Mouse (Mus musculus) midbrain, embryonic 10.5 days (tissue): ENCODE measurements around the gene Lamtor2. TPM values are rescaled to one million over a fixed set of nuclear protein-coding genes. Genes with fewer than 3 reads are reported as not detected.

Experiments used
- DNase-seq: peaks from one replicate; pipeline ENCODE4 v3.0.0-alpha.2; 2017; ENCODE audit warnings: low spot score
- H3K27ac ChIP-seq: fragments of 300-500 bp; sonication (generic); replicated peaks from 2 replicates; pipeline ENCODE4 v1.5.1; 2016; ENCODE audit warnings: mild to moderate bottlenecking
- H3K27me3 ChIP-seq: fragments of 300-500 bp; sonication (generic); 2 replicates; pipeline ENCODE4 v1.6.1; 2016; ENCODE audit warnings: low read depth, mild to moderate bottlenecking; ENCODE audit not compliant: poor library complexity, severe bottlenecking
- H3K36me3 ChIP-seq: fragments of 300-500 bp; sonication (generic); 2 replicates; pipeline ENCODE4 v1.6.1; 2016; ENCODE audit warnings: mild to moderate bottlenecking, moderate library complexity
- H3K4me1 ChIP-seq: fragments of 300-500 bp; sonication (generic); 2 replicates; pipeline ENCODE4 v1.6.1; 2016
- H3K4me3 ChIP-seq: fragments of 300-500 bp; sonication (generic); 2 replicates; pipeline ENCODE4 v1.5.1; 2016; ENCODE audit warnings: mild to moderate bottlenecking, moderate library complexity
- H3K9me3 ChIP-seq: fragments of 300-500 bp; sonication (generic); replicated peaks from 2 replicates; pipeline ENCODE4 v1.6.1; 2016; ENCODE audit warnings: mild to moderate bottlenecking
- WGBS: fragments of 180-500 bp; shearing (Covaris S2); methylation state at CpG from one replicate; pipeline ENCODE4 v1.1.7; 2016; 5-methylcytosine and 5-hydroxymethylcytosine counted together
- polyA plus RNA-seq: library from polyadenylated mRNA; unstranded; fragments of >200 nt; fragmentation: Nextera tagmentation; extraction: Ambion mirVana; gene quantifications from 2 replicates; pipeline ENCODE4 v1.2.1, GENCODE M21; 2016

Gene Lamtor2
- polyA plus RNA-seq, 1 experiment from 2014 or later: 175 TPM

GRCm38 (mm10) chr3:88536103-88536930 lies 16.6 kb downstream of the Lamtor2 start:
- Histone ChIP-seq H3K9me3 (no peaks in the 10 kb centered on the region), H3K27ac (peak overlapping the region; percentile 100), H3K36me3 (peaks cover 64% of the 10 kb centered on the region), H3K27me3 (no peaks in the 10 kb centered on the region), H3K4me1 (peaks cover 75% of the 10 kb centered on the region), H3K4me3 (peak overlapping the region; percentile 87)
- DNase-seq: peak; percentile 79
- 8% methylated on average over 64 of the region's 64 CpGs for WGBS

- Histone ChIP-seq H3K27me3 (no peaks in the 10 kb centered on the region), H3K4me1 (peaks cover 72% of the 10 kb centered on the region), H3K27ac (peak overlapping the region; percentile 100), H3K36me3 (peaks cover 56% of the 10 kb centered on the region), H3K9me3 (no peaks in the 10 kb centered on the region), H3K4me3 (peak overlapping the region; percentile 87)
- DNase-seq: no peak
- 39% methylated on average over 4 of the region's 4 CpGs for WGBS
These were observed 17.3 kb downstream of the Lamtor2 start for GRCm38 (mm10) chr3:88535527-88535926.

GRCm38 (mm10) chr3:88535005-88535404 lies 17.9 kb downstream of the Lamtor2 start:
- Histone ChIP-seq H3K36me3 (peaks cover 51% of the 10 kb centered on the region), H3K4me1 (peaks cover 72% of the 10 kb centered on the region), H3K4me3 (peak overlapping the region; percentile 87), H3K9me3 (no peaks in the 10 kb centered on the region), H3K27ac (peak overlapping the region; percentile 100), H3K27me3 (no peaks in the 10 kb centered on the region)
- 7% methylated on average over 3 of the region's 3 CpGs for WGBS
- no peak for DNase-seq

GRCm38 (mm10) chr3:88533706-88534105 lies 19.2 kb downstream of the Lamtor2 start:
- no peaks in the 10 kb centered on the region for H3K9me3 ChIP-seq
- peak overlapping the region; percentile 87 for H3K4me3 ChIP-seq
- peaks cover 46% of the 10 kb centered on the region for H3K36me3 ChIP-seq
- H3K4me1 ChIP-seq: peaks cover 73% of the 10 kb centered on the region
- DNase-seq: peak; percentile 54
- H3K27ac ChIP-seq: peak overlapping the region; percentile 100
- 2% methylated on average over 4 of the region's 5 CpGs for WGBS
- H3K27me3 ChIP-seq: no peaks in the 10 kb centered on the region

DNA sequence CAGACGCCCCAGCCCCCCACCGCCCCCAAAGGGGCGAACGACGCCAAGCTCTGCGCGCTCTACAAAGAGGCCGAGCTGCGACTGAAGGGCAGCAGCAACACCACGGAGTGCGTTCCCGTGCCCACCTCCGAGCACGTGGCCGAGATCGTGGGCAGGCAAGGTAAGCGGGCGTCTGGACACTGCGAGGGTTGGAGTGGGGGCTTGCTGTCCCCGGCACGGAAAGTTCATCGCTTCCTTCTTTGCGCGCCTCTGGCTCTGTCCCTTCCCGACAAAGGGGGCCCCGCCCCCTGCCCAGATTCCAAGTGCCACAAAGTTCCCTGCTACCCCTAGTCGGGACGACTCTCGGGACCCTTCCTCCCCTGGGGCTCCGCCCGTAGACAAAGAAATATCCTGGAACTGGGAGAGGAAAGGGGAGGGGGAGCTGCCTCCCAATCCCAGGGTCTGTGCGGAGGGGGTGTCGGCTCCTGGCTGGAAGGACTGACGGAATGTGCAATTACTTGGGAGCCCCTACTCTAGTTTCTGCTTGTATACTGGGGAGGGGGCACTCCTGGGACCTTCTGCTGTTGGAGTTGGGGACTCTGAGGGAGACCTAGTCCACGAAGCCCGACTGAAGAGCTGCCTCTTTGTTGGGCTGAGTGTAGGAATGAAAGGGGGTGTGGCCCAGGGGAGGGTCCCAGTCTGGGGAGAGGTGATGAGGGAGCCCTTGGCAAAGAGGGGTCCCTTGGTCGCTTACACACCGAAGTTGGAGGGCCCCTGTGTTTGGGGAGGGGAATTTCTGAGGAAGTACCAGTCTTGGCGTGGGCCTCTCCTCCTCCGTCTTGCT lies 20.0 kb downstream of the Lamtor2 start:
- H3K27me3 ChIP-seq: no peaks in the 10 kb centered on the region
- H3K9me3 ChIP-seq: no peaks in the 10 kb centered on the region
- H3K4me1 ChIP-seq: peaks cover 73% of the 10 kb centered on the region
- peaks cover 38% of the 10 kb centered on the region for H3K36me3 ChIP-seq
- peak; percentile 81 for DNase-seq
- H3K27ac ChIP-seq: peak overlapping the region; percentile 100
- peak overlapping the region; percentile 87 for H3K4me3 ChIP-seq
- under 1% methylated on average over 40 of the region's 40 CpGs for WGBS

GRCm38 (mm10) chr3:88532299-88532674 lies 20.6 kb downstream of the Lamtor2 start, which contains the start of gene Mex3a:
Gene Mex3a (plus strand): TSS chr3:88532395.
- Histone ChIP-seq H3K36me3 (peaks cover 36% of the 10 kb centered on the region), H3K9me3 (no peaks in the 10 kb centered on the region), H3K4me3 (peak within 1 kb of the TSS; percentile 87), H3K27me3 (no peaks in the 10 kb centered on the region), H3K4me1 (peaks cover 73% of the 10 kb centered on the region), H3K27ac (peak within 1 kb of the TSS; percentile 100)
- 1% methylated on average over 29 of the region's 31 CpGs for WGBS
- DNase-seq: no peak

DNA sequence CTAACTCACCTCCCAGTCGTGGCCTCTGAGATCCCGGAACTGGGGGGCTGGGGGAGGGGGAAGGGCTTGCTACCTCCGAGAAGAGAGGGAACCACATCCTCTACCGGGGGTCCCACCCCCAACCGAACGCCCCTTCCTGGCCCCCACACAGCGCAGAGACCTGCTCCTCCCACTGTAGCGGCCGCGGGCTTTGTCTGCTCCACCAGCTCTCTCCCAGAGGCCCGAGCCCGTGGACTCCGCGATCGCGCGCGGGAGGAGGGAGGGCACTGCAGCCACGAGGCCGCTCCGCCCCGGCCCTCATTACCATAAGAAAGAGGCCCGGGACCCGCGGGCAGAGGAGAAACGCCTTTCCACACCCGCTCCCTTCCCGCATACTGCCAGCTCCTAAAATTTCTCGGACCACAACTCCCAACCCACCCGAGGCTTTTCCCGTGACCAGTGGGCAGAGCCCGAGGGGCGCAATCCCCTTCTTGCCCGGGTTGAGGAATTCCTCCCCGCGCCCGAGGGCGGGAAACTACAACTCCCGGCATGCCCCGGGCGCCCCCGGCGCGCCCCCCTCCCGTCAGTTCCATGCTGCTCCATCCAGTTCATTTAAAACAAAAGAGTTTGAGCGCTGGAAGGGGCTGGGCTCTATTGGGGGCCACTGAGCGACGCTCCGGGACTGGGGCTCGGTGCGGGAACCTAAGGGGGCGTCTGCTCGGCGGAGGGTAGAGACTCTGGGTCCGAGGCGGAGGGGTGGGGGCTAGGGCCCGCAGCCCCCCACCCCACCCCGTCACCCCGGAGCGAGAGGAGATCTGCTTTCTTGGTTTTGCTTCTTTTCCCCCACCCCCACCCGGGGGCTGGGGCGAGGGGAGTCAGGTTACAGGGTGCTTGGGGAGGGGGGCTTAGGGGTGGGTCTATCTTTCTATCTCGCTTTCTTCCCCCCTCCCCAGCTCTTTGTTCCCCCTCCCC lies 21.3 kb downstream of the Lamtor2 start:
- WGBS: under 1% methylated on average over 63 of the region's 63 CpGs
- Histone ChIP-seq H3K4me3 (peak overlapping the region; percentile 87), H3K27ac (peak overlapping the region; percentile 100), H3K36me3 (peaks cover 30% of the 10 kb centered on the region), H3K9me3 (no peaks in the 10 kb centered on the region), H3K4me1 (peaks cover 73% of the 10 kb centered on the region), H3K27me3 (no peaks in the 10 kb centered on the region)
- DNase-seq: peak; percentile 94

DNA sequence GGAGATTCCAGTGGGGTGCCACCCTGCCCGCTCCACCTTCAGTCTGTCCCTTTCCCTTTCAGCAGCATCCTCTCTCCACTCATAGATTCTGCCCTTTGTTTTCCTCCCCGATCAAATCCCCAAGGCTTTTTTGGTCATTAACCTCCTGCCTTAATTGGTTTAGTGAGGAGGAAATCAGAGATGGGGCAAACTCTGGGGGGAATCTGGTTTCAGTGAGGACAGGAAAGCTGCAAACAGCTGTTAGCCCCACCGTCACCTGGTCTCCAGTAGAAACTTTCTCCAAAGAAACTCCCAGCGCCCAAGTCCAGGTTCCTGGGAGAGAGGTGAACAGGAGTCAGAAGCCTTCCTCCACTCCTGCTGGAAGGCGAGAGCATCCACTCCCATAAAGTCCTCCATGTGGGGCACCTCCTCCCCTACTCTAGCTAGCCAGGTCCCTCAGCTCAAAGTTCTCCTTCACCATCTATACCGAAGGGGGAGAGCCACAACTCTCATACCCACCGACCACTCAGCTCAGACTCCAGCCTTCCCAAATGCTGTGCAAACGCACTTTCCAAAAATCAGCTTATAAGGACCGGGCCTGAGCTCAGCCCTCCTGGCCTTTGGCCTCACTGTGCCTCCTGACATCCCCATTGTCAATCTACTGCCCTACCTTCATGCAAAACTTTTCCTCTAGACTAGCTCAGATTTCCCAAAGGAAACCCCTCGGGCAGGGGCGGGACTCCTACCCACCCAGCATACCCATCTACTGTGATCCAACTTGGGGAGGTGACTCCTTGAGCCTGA lies 22.6 kb downstream of the Lamtor2 start:
- DNase-seq: peak; percentile 50
- 9% methylated on average over 11 of the region's 11 CpGs for WGBS
- H3K27ac ChIP-seq: peak overlapping the region; percentile 100
- no peaks in the 10 kb centered on the region for H3K9me3 ChIP-seq
- H3K27me3 ChIP-seq: no peaks in the 10 kb centered on the region
- peak overlapping the region; percentile 87 for H3K4me3 ChIP-seq
- H3K36me3 ChIP-seq: peaks cover 18% of the 10 kb centered on the region
- peaks cover 71% of the 10 kb centered on the region for H3K4me1 ChIP-seq

DNA sequence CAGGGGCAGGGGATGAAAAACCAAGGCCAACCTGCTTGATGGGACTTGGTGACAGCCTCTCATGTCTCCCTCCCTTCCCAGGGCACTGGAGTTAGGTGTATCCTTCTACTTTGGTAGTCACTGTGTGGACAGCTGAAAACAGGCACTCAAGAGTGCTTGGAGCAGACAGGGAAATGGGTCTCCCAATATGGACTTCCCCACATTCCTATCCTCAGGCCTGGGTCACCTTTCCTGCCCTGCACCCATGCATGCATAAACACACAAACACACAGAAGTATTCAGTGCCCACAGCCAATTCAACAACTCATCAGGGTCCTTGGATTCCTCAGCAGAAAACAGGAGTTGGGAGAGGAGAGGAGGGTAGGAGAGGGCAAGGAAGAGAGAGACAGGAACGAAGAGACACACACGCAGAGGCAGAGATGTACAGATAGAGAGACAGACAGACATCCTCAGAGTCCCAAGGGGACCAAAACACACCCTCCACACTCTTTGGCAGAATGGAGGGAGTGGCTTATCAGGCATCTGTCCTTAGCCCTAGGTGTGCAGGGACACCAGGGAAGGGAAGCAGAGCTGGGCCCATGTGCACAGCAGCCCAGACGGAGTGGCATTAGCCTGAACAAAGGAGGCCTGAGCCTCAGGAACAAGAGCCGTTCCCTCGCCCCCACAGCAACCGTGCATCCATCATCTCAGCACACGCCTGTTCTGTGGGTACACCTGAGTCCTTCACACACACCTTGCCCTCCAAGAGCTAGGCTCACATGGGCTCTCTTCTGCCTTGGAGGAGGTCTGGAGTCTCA lies 23.5 kb downstream of the Lamtor2 start:
- Histone ChIP-seq H3K36me3 (peaks cover 18% of the 10 kb centered on the region), H3K27me3 (no peaks in the 10 kb centered on the region), H3K4me1 (peaks cover 62% of the 10 kb centered on the region), H3K9me3 (no peaks in the 10 kb centered on the region), H3K27ac (peak overlapping the region; percentile 100), H3K4me3 (peak overlapping the region; percentile 87)
- 36% methylated on average over 7 of the region's 7 CpGs for WGBS
- DNase-seq: no peak

- Histone ChIP-seq H3K9me3 (no peaks in the 10 kb centered on the region), H3K4me1 (peaks cover 54% of the 10 kb centered on the region), H3K27me3 (no peaks in the 10 kb centered on the region), H3K4me3 (no peak overlapping the region), H3K27ac (no peak overlapping the region), H3K36me3 (peaks cover 22% of the 10 kb centered on the region)
- DNase-seq: no peak
- WGBS: 85% methylated on average over 11 of the region's 11 CpGs
These were observed 24.2 kb downstream of the Lamtor2 start for GRCm38 (mm10) chr3:88528646-88529045.

DNA sequence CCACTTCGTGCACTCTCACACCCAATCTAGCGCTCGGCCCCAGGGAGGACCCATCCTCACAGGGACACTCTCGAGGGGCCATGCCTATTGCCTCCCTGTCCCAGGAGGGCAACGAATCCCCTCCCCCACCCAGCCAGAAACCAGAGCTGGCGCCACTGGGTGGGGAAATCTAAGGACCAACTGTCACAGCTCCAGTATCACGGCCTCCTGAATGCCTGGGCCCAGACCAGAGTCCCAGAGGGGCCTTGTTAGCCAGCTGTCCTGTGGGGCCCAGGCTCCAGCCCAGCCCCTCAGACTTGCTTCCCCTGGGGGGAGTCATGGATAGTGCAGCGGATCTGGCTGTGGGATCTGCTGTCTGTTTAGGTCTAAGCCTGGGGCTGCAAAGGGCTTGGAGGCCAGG lies 25.3 kb downstream of the Lamtor2 start:
- DNase-seq: no peak
- peak overlapping the region; percentile 42 for H3K4me3 ChIP-seq
- WGBS: 25% methylated on average over 8 of the region's 8 CpGs

More for the DNA sequence above, 25.3 kb downstream of the Lamtor2 start:
- H3K27me3 ChIP-seq: no peaks in the 10 kb centered on the region
- H3K9me3 ChIP-seq: no peaks in the 10 kb centered on the region
- peaks cover 33% of the 10 kb centered on the region for H3K36me3 ChIP-seq
- H3K27ac ChIP-seq: peak overlapping the region; percentile 81
- peaks cover 54% of the 10 kb centered on the region for H3K4me1 ChIP-seq
